Mouse (Mus musculus) kidney, adult 10 weeks (tissue): ENCODE results near the gene Zfp518a. TPM values are rescaled to one million over a fixed set of nuclear protein-coding genes. Genes with fewer than 3 reads are reported as not detected.

Source experiments
- polyA plus RNA-seq: library from polyadenylated mRNA; stranded (reverse); fragments of 350-450 nt; fragmentation: Illumina TruSeq; extraction: RNeasy Lipid Tissue Mini Kit (QIAGEN cat#74804); gene quantifications from one replicate; pipeline ENCODE4 v1.2.3, GENCODE M21; 2014; ENCODE audit warnings: low read depth, low replicate concordance

Zfp518a gene
- polyA plus RNA-seq = 35.2 TPM

DNA sequence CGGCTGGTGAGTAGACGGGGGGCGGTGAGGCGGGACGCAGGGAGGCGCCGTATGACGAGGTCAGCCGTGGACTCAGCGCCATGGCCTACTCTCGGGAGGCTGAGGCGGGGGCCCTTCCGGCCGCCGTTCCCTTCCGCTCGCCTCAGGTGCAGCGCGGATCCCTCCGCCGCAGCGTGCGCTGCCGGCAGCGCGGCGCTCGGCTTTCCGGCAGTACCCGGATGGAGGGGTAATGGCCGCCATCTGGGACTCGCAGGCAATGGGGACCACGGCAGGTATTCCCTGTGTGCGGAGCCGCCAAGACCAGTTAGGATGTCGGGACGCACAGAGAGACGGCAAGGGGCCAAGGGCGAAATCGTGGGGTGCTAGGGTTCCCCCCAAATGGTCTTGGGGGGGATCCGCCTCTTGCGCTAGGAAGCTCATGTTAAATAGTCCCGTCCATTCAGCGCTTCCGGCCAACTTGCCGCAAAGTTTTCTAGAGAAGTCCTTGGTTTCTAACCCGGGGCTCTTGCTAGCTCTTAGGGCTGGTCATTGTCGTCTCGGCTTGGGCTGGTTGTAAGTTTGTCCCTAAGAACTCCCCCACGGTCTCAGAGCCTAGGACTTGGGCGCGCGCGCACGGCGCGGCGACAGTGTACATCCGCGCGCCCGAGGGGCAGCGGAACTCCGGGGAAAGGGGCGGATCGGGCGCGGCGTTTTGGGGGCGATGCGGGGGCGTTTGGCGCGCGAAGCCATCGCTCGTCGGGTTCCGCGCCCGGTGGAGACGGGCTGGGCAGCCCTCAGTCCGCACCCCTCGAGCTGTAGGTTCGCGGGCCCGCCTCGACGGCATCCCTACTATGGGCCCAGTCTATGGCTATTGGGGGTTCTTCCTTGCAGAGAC, at the start of gene Zfp518a:
Gene Zfp518a (plus strand): TSS at position 187 of the 874 bp plus-strand sequence.

Other genes starting within 250 kb of the Zfp518a start
- not detected for gene Cc2d2b, start 146.0 kb upstream of the Zfp518a start, polyA plus RNA-seq
- gene Ccnj, start 63.4 kb upstream of the Zfp518a start, polyA plus RNA-seq = 3.5 TPM
- 18.2 TPM for gene Blnk, start 99.8 kb downstream of the Zfp518a start, polyA plus RNA-seq
- not detected for gene Dntt, start 134.6 kb downstream of the Zfp518a start, polyA plus RNA-seq
- not detected for gene Opalin, start 182.4 kb downstream of the Zfp518a start, polyA plus RNA-seq